Mouse (Mus musculus) CH12.LX (cell line): ENCODE measurements at regions not wholly inside any gene's neighbourhood (a gene's known extent, or its start where the extent isn't known, plus 50 kb on each side); places are given as distances from the start of the nearest gene placed in this dataset.

Source experiments
- DNase-seq: peaks from one replicate; pipeline ENCODE4 v3.0.0-alpha.2; 2013; ENCODE audit errors: extremely low read depth
- H3K27ac ChIP-seq: 2 replicates; pipeline ENCODE4 v1.5.1; 2012; ENCODE audit warnings: low read depth, mild to moderate bottlenecking, control low read depth, moderate library complexity; ENCODE audit not compliant: insufficient read depth
- H3K27me3 ChIP-seq: replicated peaks from 2 replicates; pipeline ENCODE3; 2012; ENCODE audit warnings: inconsistent platforms
- H3K36me3 ChIP-seq, 2 experiments: replicated peaks in 1 of 2; 2 replicates each; pipeline versions ENCODE3 to v1.6.1; 2012; ENCODE audit warnings: inconsistent platforms in 1 of 2, low read length in 1 of 2, mild to moderate bottlenecking in 1 of 2, mixed read lengths in 1 of 2, moderate library complexity in 1 of 2; ENCODE audit not compliant: control insufficient read depth in 1 of 2, insufficient read depth in 1 of 2
- H3K4me1 ChIP-seq, 2 experiments: 2 replicates each; pipeline ENCODE4 v1.6.1; 2012; ENCODE audit warnings: inconsistent platforms in 1 of 2, moderate library complexity in 1 of 2; ENCODE audit not compliant: insufficient read depth in 2 of 2, control insufficient read depth in 1 of 2
- H3K4me2 ChIP-seq: 2 replicates; pipeline ENCODE4 v1.6.1; 2012; ENCODE audit warnings: low read depth, mild to moderate bottlenecking, control low read depth; ENCODE audit not compliant: poor library complexity, insufficient read depth, severe bottlenecking
- H3K4me3 ChIP-seq, 3 experiments: fragments of 150-350 bp in 1 of 3; sonication (generic) in 1 of 3; replicated peaks in 1 of 3; 2 replicates each; pipeline versions ENCODE3 to v1.5.1; 2011 to 2012; ENCODE audit warnings: low read depth in 2 of 3, low read length in 2 of 3, mild to moderate bottlenecking in 2 of 3, moderate library complexity in 2 of 3, control low read depth in 1 of 3, improper control_type of control experiment in 1 of 3, inconsistent platforms in 1 of 3, mixed read lengths in 1 of 3; ENCODE audit not compliant: poor library complexity in 1 of 3
- H3K79me2 ChIP-seq: replicated peaks from 2 replicates; pipeline ENCODE4 v1.6.1; 2012; ENCODE audit warnings: mild to moderate bottlenecking, moderate library complexity; ENCODE audit not compliant: control insufficient read depth, poor library complexity, insufficient read depth, severe bottlenecking; ENCODE audit errors: extremely low read depth
- H3K9ac ChIP-seq: 2 replicates; pipeline ENCODE4 v1.6.1; 2012; ENCODE audit warnings: low read depth, mild to moderate bottlenecking, control low read depth, moderate library complexity; ENCODE audit not compliant: insufficient read depth
- H3K9me3 ChIP-seq: replicated peaks from 2 replicates; pipeline ENCODE3; 2012; ENCODE audit warnings: low read length, inconsistent platforms, mixed read lengths
- CTCF ChIP-seq, 2 experiments: IDR thresholded peaks in 1 of 2; conservative IDR thresholded peaks in 1 of 2; 2 replicates each; pipeline ENCODE4 v1.5.1; 2011 to 2012; ENCODE audit warnings: low read depth in 2 of 2, low read length in 2 of 2, improper control_type of control experiment in 1 of 2, inconsistent platforms in 1 of 2, mild to moderate bottlenecking in 1 of 2, moderate library complexity in 1 of 2
- IRF4 ChIP-seq: IDR thresholded peaks from 2 replicates; pipeline ENCODE4 v1.6.1; 2014; ENCODE audit warnings: low read depth, mild to moderate bottlenecking, inconsistent platforms, low read length, improper control_type of control experiment
- KAT2A ChIP-seq: IDR thresholded peaks from 2 replicates; pipeline ENCODE4 v1.6.1; 2012; ENCODE audit warnings: low read length, improper control_type of control experiment, inconsistent platforms; ENCODE audit not compliant: insufficient replicate concordance
- MAX ChIP-seq: IDR thresholded peaks from 2 replicates; pipeline ENCODE4 v1.6.1; 2011; ENCODE audit warnings: low read length, improper control_type of control experiment
- MAZ ChIP-seq: IDR thresholded peaks from 2 replicates; pipeline ENCODE4 v1.6.1; 2012; ENCODE audit warnings: low read depth, mild to moderate bottlenecking, inconsistent platforms, low read length, improper control_type of control experiment, moderate library complexity
- MXI1 ChIP-seq: IDR thresholded peaks from 2 replicates; pipeline ENCODE4 v1.6.1; 2011; ENCODE audit warnings: mild to moderate bottlenecking, low read depth, low read length, improper control_type of control experiment
- MYC ChIP-seq: IDR thresholded peaks from 2 replicates; pipeline ENCODE4 v1.6.1; 2011; ENCODE audit warnings: low read depth, mild to moderate bottlenecking, improper control_type of control experiment, low read length
- NELFE ChIP-seq: IDR thresholded peaks from 2 replicates; pipeline ENCODE4 v1.6.1; 2011; ENCODE audit warnings: low read depth, low read length, improper control_type of control experiment
- NRF1 ChIP-seq: IDR thresholded peaks from 2 replicates; pipeline ENCODE4 v1.6.1; 2014; ENCODE audit warnings: low read depth, mild to moderate bottlenecking, inconsistent platforms, low read length, improper control_type of control experiment, moderate library complexity
- PAX5 ChIP-seq: IDR thresholded peaks from 2 replicates; pipeline ENCODE4 v1.6.1; 2012; ENCODE audit warnings: low read length, inconsistent platforms, mixed read lengths
- RCOR1 ChIP-seq: conservative IDR thresholded peaks from 2 replicates; pipeline ENCODE4 v1.6.1; 2012; ENCODE audit warnings: low read depth, mild to moderate bottlenecking, inconsistent platforms, low read length, improper control_type of control experiment
- SMC3 ChIP-seq: IDR thresholded peaks from 2 replicates; pipeline ENCODE4 v1.6.1; 2011; ENCODE audit warnings: low read depth, low read length, improper control_type of control experiment
- ZC3H11A ChIP-seq: IDR thresholded peaks from 2 replicates; pipeline ENCODE4 v1.6.1; 2012; ENCODE audit warnings: low read depth, mild to moderate bottlenecking, inconsistent platforms, low read length, improper control_type of control experiment
- ZKSCAN1 ChIP-seq: IDR thresholded peaks from 2 replicates; pipeline ENCODE4 v1.6.1; 2012; ENCODE audit warnings: low read depth, inconsistent platforms, low read length, improper control_type of control experiment, borderline replicate concordance
- ZMIZ1 ChIP-seq: IDR thresholded peaks from 2 replicates; pipeline ENCODE4 v1.6.1; 2012; ENCODE audit warnings: low read depth, mild to moderate bottlenecking, inconsistent platforms, low read length, improper control_type of control experiment
- ZNF384 ChIP-seq: IDR thresholded peaks from 2 replicates; pipeline ENCODE4 v1.6.1; 2012; ENCODE audit warnings: low read depth, low read length, improper control_type of control experiment, inconsistent platforms
- dilution Hi-C: fragments of 300-500 bp; cut with MboI; formaldehyde crosslinking; loops from 2 replicates; pipeline ENCODE4 v1.14.3; 2020; ENCODE audit warnings: low sequenced_read_pairs; ENCODE audit not compliant: extremely low pct_unique_long_range_greater_than_20kb, extremely low pct_ligation_motif_present
- in situ Hi-C: fragments of 300-500 bp; cut with MboI; formaldehyde crosslinking; loops from 3 replicates; pipeline ENCODE4 v1.14.3; 2019; ENCODE audit warnings: low sequenced_read_pairs, low pct_ligation_motif_present, low pct_unique_long_range_greater_than_20kb, mixed read lengths

DNA sequence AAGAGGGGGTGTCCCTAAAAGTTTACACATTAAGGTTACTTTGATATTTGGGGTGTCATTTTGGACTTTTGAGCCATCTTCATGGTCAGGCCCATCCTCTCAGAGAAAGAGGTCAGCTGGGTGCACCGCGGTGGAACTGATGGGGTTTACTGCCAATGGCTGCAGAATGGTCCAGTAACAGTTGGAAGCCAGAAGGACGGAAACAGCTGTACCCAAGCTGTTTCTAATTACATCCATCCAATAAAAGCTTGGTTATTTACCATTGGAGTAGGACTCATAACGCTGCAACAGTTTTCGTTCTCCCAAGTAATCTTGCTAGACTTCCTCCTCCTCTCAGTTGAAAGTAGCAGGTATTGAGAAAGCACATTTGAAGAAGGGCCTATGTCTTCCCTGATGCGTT lies 344.7 kb downstream of the Stim2 start:
- TF ChIP-seq NRF1 (no peak), SMC3 (no peak), ZKSCAN1 (no peak)
- Histone ChIP-seq H3K4me1 (no peaks in the 10 kb centered on the region), H3K4me2 (no peak overlapping the region), H3K9ac (no peak overlapping the region), H3K9me3 (no peaks in the 10 kb centered on the region), H3K27ac (no peak overlapping the region), H3K4me3 (no peak overlapping the region), H3K27me3 (no peaks in the 10 kb centered on the region), H3K79me2 (no peaks in the 10 kb centered on the region), H3K36me3 (no peaks in the 10 kb centered on the region)
- dilution Hi-C loops (no loop called here), in situ Hi-C loops (no loop called here)
- DNase-seq, result no peak

- in situ Hi-C loops, result no loop called here
- no peak for TF ChIP-seq ZC3H11A
- no peak for TF ChIP-seq MYC
- no peak for TF ChIP-seq MAX
- TF ChIP-seq ZMIZ1, result no peak
- TF ChIP-seq IRF4, result no peak
- no peak for TF ChIP-seq CTCF (conservative IDR thresholded peaks at IDR 0.05 in 1 of 2, IDR thresholded peaks at IDR 0.05 in 1 of 2; ENCODE audit: low read depth in 2 of 2, low read length in 2 of 2)
- no peak for TF ChIP-seq NELFE
- no peak for TF ChIP-seq MXI1
- TF ChIP-seq KAT2A, result no peak
- TF ChIP-seq ZNF384, result no peak
- no peak for TF ChIP-seq NRF1
- TF ChIP-seq MAZ, result no peak
- no peak for TF ChIP-seq RCOR1
- no peak for TF ChIP-seq PAX5
- no peaks in the 10 kb centered on the region for H3K36me3 ChIP-seq
These were observed 345.1 kb downstream of the Stim2 start for GRCm38 (mm10) chr5:54343432-54343831.

More at GRCm38 (mm10) chr5:54343432-54343831, 345.1 kb downstream of the Stim2 start:
- Histone ChIP-seq H3K4me3 (no peak overlapping the region), H3K27me3 (no peaks in the 10 kb centered on the region), H3K79me2 (no peaks in the 10 kb centered on the region), H3K4me1 (peaks cover 0 to 1% of the 10 kb centered on the region in 2 experiments; a peak in 1 of 4 replicates), H3K27ac (no peak overlapping the region), H3K9ac (no peak overlapping the region), H3K4me2 (no peak overlapping the region), H3K9me3 (no peaks in the 10 kb centered on the region)
- dilution Hi-C loops, result no loop called here
- no peak for DNase-seq
